Mouse (Mus musculus) liver, adult 2 months (tissue): Measurements from ENCODE around the gene Rad54l. TPM values are rescaled to one million over a fixed set of nuclear protein-coding genes. Genes with fewer than 3 reads are reported as not detected.

ENCODE experiments used
- DNase-seq: peaks from one replicate; pipeline ENCODE4 v3.0.0-alpha.2; 2011; ENCODE audit warnings: low read depth, low spot score; ENCODE audit errors: extremely low read depth
- H3K27ac ChIP-seq: fragments of 200-500 bp; replicated peaks from 2 replicates; pipeline ENCODE4 v1.5.1; 2012; ENCODE audit warnings: low read depth, mild to moderate bottlenecking, control low read depth, inconsistent platforms, low read length; ENCODE audit not compliant: insufficient read depth
- H3K27me3 ChIP-seq: fragments of 200-500 bp; 2 replicates; pipeline ENCODE4 v1.6.1; 2012; ENCODE audit warnings: mild to moderate bottlenecking, moderate library complexity, low read length, inconsistent platforms; ENCODE audit not compliant: control insufficient read depth, insufficient read depth
- H3K36me3 ChIP-seq: fragments of 200-500 bp; 2 replicates; pipeline ENCODE4 v1.6.1; 2012; ENCODE audit warnings: low read length, inconsistent platforms; ENCODE audit not compliant: control insufficient read depth, insufficient read depth
- H3K4me1 ChIP-seq: fragments of 200-500 bp; 2 replicates; pipeline ENCODE4 v1.6.1; 2011; ENCODE audit warnings: low read length; ENCODE audit not compliant: control insufficient read depth, insufficient read depth
- H3K4me3 ChIP-seq: fragments of 200-500 bp; 2 replicates; pipeline ENCODE4 v1.5.1; 2011; ENCODE audit warnings: low read depth, mild to moderate bottlenecking, control low read depth, low read length, moderate library complexity; ENCODE audit not compliant: insufficient read depth
- H3K79me2 ChIP-seq: fragments of 200-500 bp; 2 replicates; pipeline ENCODE4 v1.6.1; 2012; ENCODE audit warnings: inconsistent platforms, mild to moderate bottlenecking, low read length, moderate library complexity; ENCODE audit not compliant: control insufficient read depth, insufficient read depth
- H3K9ac ChIP-seq: fragments of 200-500 bp; 2 replicates; pipeline ENCODE4 v1.6.1; 2012; ENCODE audit warnings: low read depth, mild to moderate bottlenecking, control low read depth, inconsistent platforms, low read length
- CTCF ChIP-seq: fragments of 200-500 bp; IDR thresholded peaks from 2 replicates; pipeline ENCODE4 v1.5.1; 2011; ENCODE audit warnings: low read depth, low read length, control low read depth
- POLR2A ChIP-seq: fragments of 200-500 bp; IDR thresholded peaks from 2 replicates; pipeline ENCODE4 v1.6.1; 2011; ENCODE audit warnings: low read length, control low read depth; ENCODE audit not compliant: insufficient read depth; ENCODE audit errors: extremely low read depth
- WGBS: fragments of 180-500 bp; shearing (Covaris S2); methylation state at CpG from one replicate; pipeline ENCODE4 v1.1.7; 2018; 5-methylcytosine and 5-hydroxymethylcytosine counted together
- polyA plus RNA-seq: library from polyadenylated mRNA; depleted of rRNA; stranded (reverse); fragments of >200 nt; gene quantifications from 2 replicates; pipeline ENCODE4 v1.2.3, GENCODE M21; 2012
- total RNA-seq: library from RNA; depleted of rRNA; stranded (reverse); fragments of >200 nt; gene quantifications from 2 replicates; pipeline ENCODE4 v1.2.3, GENCODE M21; 2014

Rad54l gene
- total and polyA plus RNA-seq, 2 experiments: 0.06 to 0.18 TPM

DNA sequence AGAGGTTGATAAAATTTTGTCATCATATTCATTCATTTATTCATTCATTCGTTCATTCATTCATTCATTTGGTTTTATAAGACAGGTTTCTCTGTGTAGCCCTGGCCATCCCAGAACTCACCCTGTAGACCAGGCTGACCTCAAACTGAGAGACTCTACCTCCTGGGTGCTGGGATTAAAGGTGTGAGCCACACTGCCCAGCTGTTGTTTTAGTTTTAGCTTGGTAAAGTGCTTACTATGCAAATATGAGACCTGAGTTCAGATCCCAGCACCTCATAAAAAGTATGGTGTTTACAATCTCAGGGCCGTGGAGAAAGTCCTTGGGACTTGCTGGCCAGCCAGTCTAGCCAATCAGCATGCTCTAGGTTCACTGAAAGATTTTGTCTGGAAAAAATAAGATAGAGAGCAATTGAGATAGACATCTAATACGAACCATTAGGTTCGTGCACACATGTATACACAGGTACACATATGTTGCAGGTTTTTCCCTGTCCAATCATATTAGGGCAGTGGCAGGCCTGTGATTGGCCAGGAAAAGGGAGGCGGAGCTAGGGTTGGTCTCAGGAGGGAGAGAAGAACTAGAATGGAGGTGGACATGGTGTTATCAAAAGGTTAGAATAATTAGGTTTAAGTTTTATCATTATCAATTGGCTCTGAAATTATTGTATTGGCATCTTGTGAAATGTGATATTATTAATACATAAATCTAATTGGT is 64.3 kb downstream of the Rad54l start:
- Histone ChIP-seq H3K79me2 (no peaks in the 10 kb centered on the region), H3K4me3 (no peak overlapping the region), H3K27me3 (no peaks in the 10 kb centered on the region), H3K9ac (no peak overlapping the region), H3K4me1 (0 out of 2 replicates have a peak, but pooled peaks cover under 1% of the 10 kb centered on the region), H3K27ac (no peak overlapping the region), H3K36me3 (no peaks in the 10 kb centered on the region)
- no peak for TF ChIP-seq POLR2A
- TF ChIP-seq CTCF: no peak
- WGBS: 80% methylated on average over 5 of the region's 5 CpGs
- DNase-seq: no peak

DNA sequence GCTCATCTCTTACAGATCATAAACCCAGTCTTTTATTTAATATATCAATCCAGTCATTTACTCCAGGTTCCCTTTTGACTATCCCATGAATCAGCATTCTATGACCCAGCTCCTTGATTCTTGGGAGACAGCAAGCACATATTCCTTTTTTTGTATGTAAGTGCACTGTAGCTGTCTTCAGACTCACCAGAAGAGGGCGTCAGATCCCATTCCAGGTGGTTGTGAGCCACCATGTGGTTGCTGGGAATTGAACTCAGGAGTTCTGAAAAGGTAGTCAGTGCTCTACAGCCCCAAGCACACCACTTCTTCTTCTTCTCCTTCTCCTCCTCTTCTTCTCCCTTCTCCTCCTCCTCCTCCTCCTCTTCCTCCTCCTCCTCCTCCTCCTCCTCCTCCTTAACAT is 65.9 kb downstream of the Rad54l start:
- 20% methylated on average over 1 of the region's 1 CpGs for WGBS
- Histone ChIP-seq H3K4me3 (no peak overlapping the region), H3K9ac (no peak overlapping the region), H3K79me2 (no peaks in the 10 kb centered on the region), H3K27ac (no peak overlapping the region), H3K27me3 (no peaks in the 10 kb centered on the region), H3K4me1 (peaks cover 5% of the 10 kb centered on the region), H3K36me3 (no peaks in the 10 kb centered on the region)
- no peak for DNase-seq
- TF ChIP-seq CTCF (no peak), POLR2A (no peak)

DNA sequence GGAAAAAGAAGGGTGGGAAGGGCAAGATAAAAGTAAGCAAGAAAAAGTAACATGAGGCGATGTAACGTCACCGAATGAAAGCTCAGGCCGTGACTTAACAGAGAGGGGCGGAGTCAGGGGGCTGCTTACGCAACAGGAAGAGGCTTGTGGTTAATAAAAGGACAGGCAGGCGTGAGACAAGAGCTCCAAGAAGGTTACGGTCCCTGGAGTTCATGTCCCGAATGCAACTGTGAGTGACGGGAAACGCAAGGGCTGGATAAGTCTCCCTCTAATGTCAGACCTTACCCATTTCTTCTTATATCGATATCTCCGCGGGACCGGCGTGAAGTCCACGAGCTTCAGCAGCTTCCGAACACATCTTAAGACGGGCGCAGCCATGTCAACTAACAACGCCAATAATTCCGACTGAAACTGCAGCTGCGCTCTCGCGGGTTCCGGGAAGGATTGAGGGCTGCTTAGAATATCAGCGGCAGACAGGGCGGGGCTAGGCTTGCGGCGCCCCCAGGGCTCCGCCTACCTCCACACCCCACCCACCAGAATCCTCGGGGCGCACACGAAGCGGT is 70.0 kb downstream of the Rad54l start, which contains the start of gene Nsun4:
TSS of gene Nsun4 (minus strand) at position 478 of the 563 bp plus-strand sequence.
- TF ChIP-seq CTCF (no peak), POLR2A (peak; percentile 71)
- H3K36me3 ChIP-seq: no peaks in the 10 kb centered on the region
- under 1% methylated on average over 35 of the region's 35 CpGs for WGBS

DNA sequence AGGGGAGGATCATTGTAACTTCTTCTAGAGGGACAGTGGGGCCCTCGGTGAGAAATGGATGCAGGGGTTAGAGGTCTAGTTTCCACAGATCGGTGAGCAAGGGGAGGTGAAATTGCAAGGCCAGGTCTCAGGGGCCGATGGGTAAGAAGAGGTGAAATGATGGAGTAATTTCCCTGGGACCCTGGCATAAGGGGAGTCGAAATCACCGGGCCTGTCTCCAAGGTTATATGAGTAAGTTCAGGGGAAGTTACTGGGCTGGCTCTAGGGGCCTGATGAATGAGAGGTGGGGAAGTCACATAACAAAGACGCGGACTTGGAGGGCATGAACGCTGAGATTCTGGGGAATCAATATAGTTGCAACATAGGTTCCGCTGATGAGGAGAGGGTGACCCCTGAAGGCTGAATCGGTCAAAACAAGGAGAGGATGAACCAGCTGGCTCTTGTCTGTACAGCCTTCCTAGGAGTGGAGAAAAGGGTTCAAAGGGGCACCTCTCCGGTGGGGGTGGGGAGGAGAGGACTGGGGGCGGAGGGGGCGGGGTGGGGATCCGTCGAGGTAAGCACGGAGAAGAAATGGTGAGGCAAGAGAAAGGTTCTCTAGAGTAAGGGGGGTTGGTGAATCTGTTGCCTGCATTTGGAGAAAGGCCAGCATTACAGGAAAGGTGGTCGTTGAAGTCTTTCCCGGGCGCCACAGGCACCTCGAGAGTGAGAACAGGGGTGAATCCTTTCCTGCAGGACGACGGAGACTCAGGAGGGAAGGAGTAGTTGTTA is 70.8 kb downstream of the Rad54l start:
- Histone ChIP-seq H3K79me2 (no peaks in the 10 kb centered on the region; the same call in 1 of the 2 replicates), H3K9ac (peak overlapping the region; percentile 76), H3K36me3 (peaks cover 5% of the 10 kb centered on the region), H3K4me1 (peaks cover 8% of the 10 kb centered on the region), H3K4me3 (peak overlapping the region; percentile 63), H3K27ac (peak overlapping the region; percentile 94), H3K27me3 (no peaks in the 10 kb centered on the region)
- WGBS: 4% methylated on average over 22 of the region's 22 CpGs
- TF ChIP-seq POLR2A (no peak), CTCF (peak; percentile 39; the same call in 1 of the 2 replicates)
- peak; percentile 81 for DNase-seq

More for the DNA sequence above, 70.0 kb downstream of the Rad54l start, which contains the start of gene Nsun4:
- Histone ChIP-seq H3K4me3 (peak within 1 kb of the TSS; percentile 63), H3K27ac (peak within 1 kb of the TSS; percentile 94), H3K27me3 (no peaks in the 10 kb centered on the region), H3K9ac (peak within 1 kb of the TSS; percentile 85), H3K79me2 (no peaks in the 10 kb centered on the region), H3K4me1 (peaks cover 8% of the 10 kb centered on the region)
- DNase-seq: peak; percentile 92

DNA sequence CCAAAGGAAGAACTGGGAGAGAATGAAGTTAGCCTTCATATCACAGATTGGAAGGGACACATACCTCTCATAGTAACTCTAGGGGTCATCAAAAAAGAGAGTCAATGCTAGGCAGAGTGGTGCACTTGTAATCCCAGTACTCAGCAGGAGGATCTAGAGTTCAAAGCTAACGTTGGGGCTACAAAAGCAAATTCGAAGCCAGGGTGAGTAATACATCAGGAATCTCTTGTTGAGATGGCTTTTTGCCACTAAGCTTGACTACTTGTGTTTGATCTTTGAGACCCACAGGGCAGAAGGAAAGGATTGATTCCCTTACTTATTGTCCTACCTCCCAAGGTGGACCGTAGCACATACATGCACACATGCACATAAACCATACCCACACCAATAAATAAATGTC is 74.3 kb downstream of the Rad54l start:
- Histone ChIP-seq H3K36me3 (peaks cover 13% of the 10 kb centered on the region), H3K79me2 (no peaks in the 10 kb centered on the region; the same call in 1 of the 2 replicates), H3K27ac (no peak overlapping the region), H3K4me3 (no peak overlapping the region), H3K9ac (no peak overlapping the region), H3K27me3 (no peaks in the 10 kb centered on the region), H3K4me1 (peaks cover 8% of the 10 kb centered on the region)
- no peak for DNase-seq
- WGBS: 78% methylated on average over 3 of the region's 3 CpGs
- TF ChIP-seq POLR2A: no peak
- no peak for TF ChIP-seq CTCF
